In genomic region chr13:5516088-5516487, GRCm38 (mm10) we compare ENCODE assay signal across 24 mouse cellular contexts.
"Had no signal": no experiment of that assay in that cellular context is flagged by ENCODE, and none has a peak within 500 bp of the region (broad histone marks: within the 10 kb centered on the region; RNA-seq: fewer than 3 reads in every experiment).

No protein-coding gene starts in this region.

- H3K9ac ChIP-seq: heart, embryonic 12.5 days; hindbrain, embryonic 14.5 days; intestine, embryonic 15.5 days; limb, embryonic 12.5 days; liver, embryonic 13.5 days; liver, embryonic 15.5 days had no signal

- H3K4me1 ChIP-seq: heart, embryonic 10.5 days; heart, embryonic 12.5 days; intestine, embryonic 15.5 days; limb, embryonic 10.5 days; limb, embryonic 12.5 days; liver, embryonic 13.5 days; liver, embryonic 15.5 days had no signal

- H3K4me2 ChIP-seq: heart, embryonic 12.5 days; hindbrain, embryonic 14.5 days; intestine, embryonic 15.5 days; limb, embryonic 12.5 days; liver, embryonic 11.5 days; liver, embryonic 13.5 days; liver, embryonic 15.5 days had no signal

- H3K36me3 ChIP-seq: heart, embryonic 10.5 days; heart, embryonic 12.5 days; intestine, embryonic 15.5 days; limb, embryonic 10.5 days; limb, embryonic 12.5 days; liver, embryonic 13.5 days; liver, embryonic 15.5 days had no signal

- H3K9me3 ChIP-seq: heart, embryonic 10.5 days; heart, embryonic 12.5 days; intestine, embryonic 15.5 days; limb, embryonic 10.5 days; limb, embryonic 12.5 days; liver, embryonic 13.5 days; liver, embryonic 15.5 days had no signal

- ATAC-seq: inflammation-experienced regulatory T-cells, adult 6 months; intestine, embryonic 15.5 days; intestine, postnatal 0 days had no signal

- H3K27me3 ChIP-seq: heart, embryonic 12.5 days; intestine, embryonic 15.5 days; limb, embryonic 12.5 days; liver, embryonic 13.5 days; liver, embryonic 15.5 days had no signal

- H3K4me3 ChIP-seq: gastrocnemius, adult 2 months; heart, embryonic 10.5 days; heart, embryonic 12.5 days; intestine, embryonic 15.5 days; layer of hippocampus, adult 2 months; limb, embryonic 10.5 days; limb, embryonic 12.5 days; liver, embryonic 13.5 days; liver, embryonic 15.5 days had no signal

- DNase-seq: gastrocnemius, adult 2 months; gastrocnemius, postnatal 10 days; gastrocnemius, postnatal 25 days; heart, adult 18-20 months; heart, postnatal 10 days; heart, postnatal 4 days; kidney, adult 18-20 months; kidney, adult 8-10 months; kidney, postnatal 10 days; kidney, postnatal 25 days; kidney, postnatal 4 days; liver; liver, embryonic 13.5 days had no signal

- H3K27ac ChIP-seq: gastrocnemius, adult 2 months; heart, embryonic 10.5 days; hindbrain, embryonic 14.5 days; intestine, embryonic 15.5 days; layer of hippocampus, adult 2 months; limb, embryonic 10.5 days; limb, embryonic 12.5 days; liver, embryonic 13.5 days; liver, embryonic 15.5 days had no signal
